Mouse (Mus musculus): Measurements from ENCODE around the gene Adarb1. TPM values are rescaled to one million over a fixed set of nuclear protein-coding genes. Genes with fewer than 3 reads are reported as not detected.

Adarb1 gene
- polyA plus RNA-seq, 1 experiment from 2014 or later: 6.2 TPM

DNA sequence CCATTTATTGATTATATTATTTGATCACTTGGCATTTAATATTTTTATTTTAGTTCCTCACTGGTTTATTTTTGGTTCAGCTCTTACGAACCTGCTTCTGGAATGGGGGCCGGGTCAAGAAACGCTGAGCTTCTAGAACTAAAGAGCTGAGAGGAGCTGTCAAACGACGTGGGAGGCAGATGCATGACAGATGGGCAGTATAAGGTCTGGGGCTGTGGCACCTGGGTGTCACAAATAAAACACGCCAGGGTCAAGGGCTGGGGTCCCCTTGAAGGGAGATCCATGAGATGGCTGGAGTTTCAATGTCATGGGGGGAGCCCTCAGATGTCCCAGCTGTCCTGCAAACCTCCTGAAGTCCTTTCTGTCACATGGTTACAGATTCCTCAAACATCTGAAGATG is 36.7 kb upstream of the Adarb1 start:
- 89% methylated on average over 6 of the region's 6 CpGs for WGBS
- no peaks in the 10 kb centered on the region for H3K9me3 ChIP-seq (ENCODE audit: control insufficient read depth, low read length)
- no peaks in the 10 kb centered on the region for H3K27me3 ChIP-seq (ENCODE audit: control insufficient read depth, insufficient read depth, low read length)
- H3K27ac ChIP-seq (ENCODE audit: low read depth, low read length): no peak overlapping the region
- ATAC-seq (replicated peaks; ENCODE audit: low FRiP score) (no peak), DNase-seq (ENCODE audit: low spot score) (no peak)
- H3K4me1 ChIP-seq (replicated peaks; ENCODE audit: control insufficient read depth, insufficient read depth, low read length): no peaks in the 10 kb centered on the region
- no peak overlapping the region for H3K9ac ChIP-seq (ENCODE audit: low read length)
- no peaks in the 10 kb centered on the region for H3K36me3 ChIP-seq (ENCODE audit: control insufficient read depth, insufficient read depth, low read length)
- no peak overlapping the region for H3K4me2 ChIP-seq (ENCODE audit: low read depth, low read length, severe bottlenecking)
- no peak overlapping the region for H3K4me3 ChIP-seq (ENCODE audit: low read depth, low read length)

DNA sequence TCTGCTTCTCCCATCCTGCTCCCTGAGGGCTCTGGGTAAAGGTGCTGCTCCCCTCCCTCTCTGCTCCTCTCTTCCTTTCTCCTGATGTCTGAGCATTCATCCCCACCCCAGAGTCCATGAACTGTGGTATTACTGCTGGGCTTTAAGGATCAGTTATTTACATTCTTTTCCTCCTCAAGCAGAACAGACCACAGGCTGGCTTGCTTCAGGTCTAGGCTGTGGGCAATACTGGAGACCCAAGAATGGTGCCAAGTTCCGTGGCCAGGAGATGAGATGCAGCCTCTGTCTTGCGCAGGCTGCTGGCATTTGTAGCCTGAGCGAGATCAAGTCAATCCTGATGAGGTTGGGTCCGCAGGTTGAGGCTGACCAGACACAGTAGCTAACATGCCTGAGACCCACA is 33.8 kb upstream of the Adarb1 start:
- no peak overlapping the region for H3K4me2 ChIP-seq (ENCODE audit: low read depth, low read length, severe bottlenecking)
- no peak overlapping the region for H3K9ac ChIP-seq (ENCODE audit: low read length)
- 93% methylated on average over 4 of the region's 4 CpGs for WGBS
- H3K27ac ChIP-seq (ENCODE audit: low read depth, low read length): no peak overlapping the region
- no peaks in the 10 kb centered on the region for H3K36me3 ChIP-seq (ENCODE audit: control insufficient read depth, insufficient read depth, low read length)
- H3K4me1 ChIP-seq (replicated peaks; ENCODE audit: control insufficient read depth, insufficient read depth, low read length): no peaks in the 10 kb centered on the region
- H3K9me3 ChIP-seq (ENCODE audit: control insufficient read depth, low read length): no peaks in the 10 kb centered on the region
- H3K4me3 ChIP-seq (ENCODE audit: low read depth, low read length): no peak overlapping the region
- DNase-seq (ENCODE audit: low spot score) (no peak), ATAC-seq (replicated peaks; ENCODE audit: low FRiP score) (no peak)
- H3K27me3 ChIP-seq (ENCODE audit: control insufficient read depth, insufficient read depth, low read length): no peaks in the 10 kb centered on the region

DNA sequence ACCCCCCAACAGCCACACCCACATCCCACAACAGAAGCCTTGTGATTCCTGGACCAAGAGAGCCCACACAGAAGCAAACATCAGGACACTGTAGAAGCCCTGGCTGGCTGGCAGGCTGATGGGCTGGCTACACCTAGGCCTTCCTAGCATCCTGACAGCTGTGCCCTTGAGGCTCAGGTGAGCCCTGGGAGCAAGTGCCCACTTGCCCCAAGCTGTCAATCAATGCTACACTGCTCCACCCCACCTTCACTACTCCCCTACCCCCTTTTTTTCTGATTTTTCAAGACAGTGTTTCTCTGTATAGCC is 32.0 kb upstream of the Adarb1 start:
- no peaks in the 10 kb centered on the region for H3K36me3 ChIP-seq (ENCODE audit: control insufficient read depth, insufficient read depth, low read length)
- no peak overlapping the region for H3K9ac ChIP-seq (ENCODE audit: low read length)
- no peak overlapping the region for H3K27ac ChIP-seq (ENCODE audit: low read depth, low read length)
- no peak overlapping the region for H3K4me2 ChIP-seq (ENCODE audit: low read depth, low read length, severe bottlenecking)
- DNase-seq (ENCODE audit: low spot score) (no peak), ATAC-seq (replicated peaks; ENCODE audit: low FRiP score) (no peak)
- no peaks in the 10 kb centered on the region; the same call in 1 of the 2 replicates for H3K9me3 ChIP-seq (ENCODE audit: control insufficient read depth, low read length)
- H3K27me3 ChIP-seq (ENCODE audit: control insufficient read depth, insufficient read depth, low read length): no peaks in the 10 kb centered on the region
- H3K4me3 ChIP-seq (ENCODE audit: low read depth, low read length): no peak overlapping the region
- no peaks in the 10 kb centered on the region for H3K4me1 ChIP-seq (replicated peaks; ENCODE audit: control insufficient read depth, insufficient read depth, low read length)

DNA sequence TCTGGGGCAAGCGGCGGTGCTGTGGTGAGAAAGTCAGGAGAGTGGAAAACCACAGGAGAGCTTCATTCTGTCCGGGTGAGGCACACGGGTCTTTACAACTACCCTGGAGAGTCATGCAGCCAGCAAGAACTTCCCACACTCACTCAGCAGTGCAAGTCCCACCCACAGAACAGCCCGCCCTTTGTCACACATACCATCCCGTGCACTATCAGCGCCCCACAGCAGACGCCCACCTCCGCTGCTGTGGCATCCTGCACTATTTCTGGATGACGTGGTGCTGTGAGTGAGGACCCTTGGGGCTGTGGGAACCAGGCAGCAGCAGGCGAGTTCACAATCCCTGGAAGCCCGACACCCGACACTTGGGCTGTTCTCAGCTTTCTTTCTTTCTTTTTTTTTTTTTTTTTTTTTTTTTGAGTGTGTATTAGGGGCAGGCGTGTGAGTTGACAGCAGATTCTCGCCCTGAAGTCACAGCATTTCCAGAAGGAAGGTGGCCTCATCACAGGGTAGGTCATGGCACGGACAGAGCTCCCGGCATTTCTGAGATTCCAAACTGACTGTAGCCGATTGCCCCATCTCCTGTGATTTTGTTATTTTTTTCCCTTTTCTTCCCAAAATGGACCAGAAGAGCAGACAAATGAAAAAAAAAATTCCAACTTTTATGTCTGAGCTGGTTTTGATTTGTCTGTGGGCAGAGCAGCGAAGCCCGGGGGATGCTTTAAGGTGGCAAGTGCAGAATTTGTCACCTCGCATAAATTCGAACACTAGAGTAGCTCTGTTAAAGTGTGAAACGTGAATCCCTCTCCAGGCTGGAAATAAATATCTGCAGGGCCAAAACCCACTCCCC is 31.5 kb upstream of the Adarb1 start:
- no peak for ATAC-seq (replicated peaks; ENCODE audit: low FRiP score)
- 49% methylated on average over 23 of the region's 23 CpGs for WGBS
- Histone ChIP-seq H3K4me2 (ENCODE audit: low read depth, low read length, severe bottlenecking) (no peak overlapping the region), H3K36me3 (ENCODE audit: control insufficient read depth, insufficient read depth, low read length) (no peaks in the 10 kb centered on the region), H3K9me3 (ENCODE audit: control insufficient read depth, low read length) (no peaks in the 10 kb centered on the region; the same call in 1 of the 2 replicates), H3K27ac (ENCODE audit: low read depth, low read length) (no peak overlapping the region), H3K4me3 (ENCODE audit: low read depth, low read length) (no peak overlapping the region), H3K4me1 (replicated peaks; ENCODE audit: control insufficient read depth, insufficient read depth, low read length) (no peaks in the 10 kb centered on the region), H3K9ac (ENCODE audit: low read length) (no peak overlapping the region), H3K27me3 (ENCODE audit: control insufficient read depth, insufficient read depth, low read length) (no peaks in the 10 kb centered on the region)
- no peak for DNase-seq (ENCODE audit: low spot score)

DNA sequence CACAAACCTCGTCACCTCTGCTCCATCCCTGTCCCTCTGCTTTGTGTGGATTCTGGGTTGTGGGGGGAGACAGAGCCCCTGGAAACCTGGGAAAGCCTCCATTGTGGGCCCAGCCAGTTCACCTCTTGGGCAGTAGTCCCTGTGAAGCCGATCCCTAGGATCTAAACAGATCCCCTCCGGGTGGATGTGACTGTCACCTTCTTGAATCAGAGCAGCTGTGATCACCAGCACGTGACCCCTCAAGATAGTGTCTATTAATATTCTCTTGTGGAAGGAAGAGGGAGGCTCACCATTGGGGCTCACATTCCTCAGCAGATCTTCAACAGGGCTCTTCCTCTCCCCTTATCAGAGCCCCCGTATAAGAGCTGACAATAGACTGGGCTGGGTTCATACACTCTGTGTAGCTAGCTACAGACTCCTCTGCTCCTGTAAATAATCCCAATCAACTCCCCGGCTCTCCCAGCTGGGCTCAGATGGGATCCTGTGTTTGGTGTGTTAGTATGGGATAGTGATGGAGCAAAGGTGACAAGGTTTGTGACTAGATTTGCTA is 30.7 kb upstream of the Adarb1 start:
- no peaks in the 10 kb centered on the region for H3K27me3 ChIP-seq (ENCODE audit: control insufficient read depth, insufficient read depth, low read length)
- DNase-seq (ENCODE audit: low spot score): no peak
- H3K4me3 ChIP-seq (ENCODE audit: low read depth, low read length): no peak overlapping the region
- H3K27ac ChIP-seq (ENCODE audit: low read depth, low read length): no peak overlapping the region
- H3K4me1 ChIP-seq (replicated peaks; ENCODE audit: control insufficient read depth, insufficient read depth, low read length): no peaks in the 10 kb centered on the region
- no peak overlapping the region for H3K9ac ChIP-seq (ENCODE audit: low read length)
- 75% methylated on average over 6 of the region's 6 CpGs for WGBS
- no peaks in the 10 kb centered on the region for H3K36me3 ChIP-seq (ENCODE audit: control insufficient read depth, insufficient read depth, low read length)
- ATAC-seq (replicated peaks; ENCODE audit: low FRiP score): no peak
- no peaks in the 10 kb centered on the region; the same call in 1 of the 2 replicates for H3K9me3 ChIP-seq (ENCODE audit: control insufficient read depth, low read length)
- H3K4me2 ChIP-seq (ENCODE audit: low read depth, low read length, severe bottlenecking): no peak overlapping the region

DNA sequence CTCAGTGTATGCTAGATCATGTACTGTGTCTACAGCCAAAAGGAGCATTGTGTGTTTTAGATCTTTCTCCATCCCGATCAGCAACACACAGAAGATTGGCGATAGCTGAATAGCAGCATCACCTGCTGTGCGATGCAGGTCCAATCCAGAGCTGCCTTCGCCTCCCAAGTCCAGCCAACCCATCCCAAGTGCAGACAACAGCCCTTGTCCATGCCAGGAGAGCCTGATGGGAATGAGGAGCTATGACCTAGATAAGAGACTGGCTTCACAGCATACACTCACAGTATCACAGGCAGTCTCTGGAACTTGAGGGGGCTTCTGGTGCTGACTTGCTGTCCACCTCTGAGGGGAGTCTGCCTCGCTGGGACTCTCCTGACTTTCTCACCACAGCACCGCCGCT is 30.1 kb upstream of the Adarb1 start:
- ATAC-seq (replicated peaks; ENCODE audit: low FRiP score) (no peak), DNase-seq (ENCODE audit: low spot score) (no peak)
- H3K9ac ChIP-seq (ENCODE audit: low read length): no peak overlapping the region
- H3K4me2 ChIP-seq (ENCODE audit: low read depth, low read length, severe bottlenecking): no peak overlapping the region
- H3K4me1 ChIP-seq (replicated peaks; ENCODE audit: control insufficient read depth, insufficient read depth, low read length): no peaks in the 10 kb centered on the region
- H3K27me3 ChIP-seq (ENCODE audit: control insufficient read depth, insufficient read depth, low read length): no peaks in the 10 kb centered on the region
- no peaks in the 10 kb centered on the region for H3K36me3 ChIP-seq (ENCODE audit: control insufficient read depth, insufficient read depth, low read length)
- H3K27ac ChIP-seq (ENCODE audit: low read depth, low read length): no peak overlapping the region
- no peak overlapping the region for H3K4me3 ChIP-seq (ENCODE audit: low read depth, low read length)
- H3K9me3 ChIP-seq (ENCODE audit: control insufficient read depth, low read length): no peaks in the 10 kb centered on the region; the same call in 1 of the 2 replicates
- 79% methylated on average over 7 of the region's 7 CpGs for WGBS

DNA sequence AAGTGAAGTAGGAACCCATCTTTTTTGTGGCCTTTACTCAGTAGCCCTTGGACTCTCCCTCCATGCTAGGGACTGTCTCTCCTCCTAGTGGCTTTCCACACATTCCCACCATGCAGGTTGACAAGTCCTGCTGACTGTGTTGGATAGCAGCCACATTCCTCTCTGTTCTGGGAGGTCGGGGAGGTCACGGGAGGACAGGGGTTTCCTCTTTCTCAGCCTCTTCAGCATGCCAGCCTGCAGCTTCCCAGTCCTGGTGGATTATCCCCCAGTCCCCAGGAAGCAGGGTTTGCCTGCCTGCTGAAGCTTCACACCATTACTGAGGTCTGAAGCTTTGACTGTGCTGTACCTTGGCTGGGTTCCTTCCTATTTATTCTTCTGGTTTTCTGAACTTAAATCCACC is 29.7 kb upstream of the Adarb1 start:
- DNase-seq (ENCODE audit: low spot score) (no peak), ATAC-seq (replicated peaks; ENCODE audit: low FRiP score) (no peak)
- Histone ChIP-seq H3K4me1 (replicated peaks; ENCODE audit: control insufficient read depth, insufficient read depth, low read length) (no peaks in the 10 kb centered on the region), H3K27me3 (ENCODE audit: control insufficient read depth, insufficient read depth, low read length) (no peaks in the 10 kb centered on the region), H3K4me2 (ENCODE audit: low read depth, low read length, severe bottlenecking) (no peak overlapping the region), H3K9ac (ENCODE audit: low read length) (no peak overlapping the region), H3K27ac (ENCODE audit: low read depth, low read length) (no peak overlapping the region), H3K36me3 (ENCODE audit: control insufficient read depth, insufficient read depth, low read length) (no peaks in the 10 kb centered on the region), H3K9me3 (ENCODE audit: control insufficient read depth, low read length) (no peaks in the 10 kb centered on the region; the same call in 1 of the 2 replicates), H3K4me3 (ENCODE audit: low read depth, low read length) (no peak overlapping the region)
- WGBS: 23% methylated on average over 2 of the region's 2 CpGs

DNA sequence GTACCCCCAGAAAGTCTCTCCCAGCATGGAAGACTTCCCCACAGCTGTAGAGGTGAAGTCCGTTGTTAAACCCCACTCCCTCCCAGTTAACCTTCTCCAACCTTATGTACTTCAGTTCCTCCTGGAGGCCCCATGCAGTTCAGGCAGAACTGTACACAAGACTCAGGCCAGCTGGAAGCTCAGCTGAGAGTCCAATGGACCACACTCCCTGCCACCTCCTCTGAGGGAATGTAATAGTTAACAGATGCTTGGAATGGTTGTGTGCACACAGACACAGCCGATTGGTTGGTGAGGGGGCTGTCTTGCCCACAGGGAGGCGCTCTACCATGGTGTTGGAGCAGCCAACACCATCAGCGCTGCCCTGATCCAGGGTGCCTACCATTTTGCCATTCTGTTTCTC is 24.2 kb upstream of the Adarb1 start:
- Histone ChIP-seq H3K4me2 (ENCODE audit: low read depth, low read length, severe bottlenecking) (no peak overlapping the region), H3K4me1 (replicated peaks; ENCODE audit: control insufficient read depth, insufficient read depth, low read length) (no peaks in the 10 kb centered on the region), H3K27me3 (ENCODE audit: control insufficient read depth, insufficient read depth, low read length) (no peaks in the 10 kb centered on the region), H3K9me3 (ENCODE audit: control insufficient read depth, low read length) (no peaks in the 10 kb centered on the region; the same call in 1 of the 2 replicates), H3K4me3 (ENCODE audit: low read depth, low read length) (no peak overlapping the region), H3K9ac (ENCODE audit: low read length) (no peak overlapping the region), H3K27ac (ENCODE audit: low read depth, low read length) (no peak overlapping the region), H3K36me3 (ENCODE audit: control insufficient read depth, insufficient read depth, low read length) (no peaks in the 10 kb centered on the region)
- DNase-seq (ENCODE audit: low spot score) (no peak), ATAC-seq (replicated peaks; ENCODE audit: low FRiP score) (no peak)
- WGBS: 79% methylated on average over 4 of the region's 4 CpGs

DNA sequence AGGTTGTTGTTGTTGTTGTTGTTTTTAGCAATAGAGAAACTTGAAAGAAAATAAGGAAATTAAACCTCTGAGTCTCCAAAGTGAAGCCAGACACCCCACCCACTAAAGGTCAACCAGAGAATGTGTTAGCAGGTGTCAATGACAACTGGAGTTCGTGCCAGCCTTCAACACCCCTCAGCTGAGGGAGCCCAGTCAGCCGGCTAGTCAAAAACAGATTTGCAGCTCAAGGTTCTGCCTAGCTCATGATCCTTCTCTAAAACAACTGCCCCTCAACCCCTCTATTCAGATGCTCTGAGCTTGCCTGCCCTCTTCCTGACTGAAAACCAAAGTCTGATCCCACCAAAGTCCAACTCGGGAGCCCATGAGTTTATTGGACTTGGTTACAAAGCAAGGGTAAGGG is 23.7 kb upstream of the Adarb1 start:
- Histone ChIP-seq H3K4me1 (replicated peaks; ENCODE audit: control insufficient read depth, insufficient read depth, low read length) (no peaks in the 10 kb centered on the region), H3K36me3 (ENCODE audit: control insufficient read depth, insufficient read depth, low read length) (no peaks in the 10 kb centered on the region), H3K27me3 (ENCODE audit: control insufficient read depth, insufficient read depth, low read length) (no peaks in the 10 kb centered on the region), H3K9me3 (ENCODE audit: control insufficient read depth, low read length) (no peaks in the 10 kb centered on the region; the same call in 1 of the 2 replicates), H3K27ac (ENCODE audit: low read depth, low read length) (no peak overlapping the region), H3K9ac (ENCODE audit: low read length) (no peak overlapping the region), H3K4me2 (ENCODE audit: low read depth, low read length, severe bottlenecking) (no peak overlapping the region), H3K4me3 (ENCODE audit: low read depth, low read length) (no peak overlapping the region)
- ATAC-seq (replicated peaks; ENCODE audit: low FRiP score) (no peak), DNase-seq (ENCODE audit: low spot score) (no peak)
- WGBS: 86% methylated on average over 3 of the region's 3 CpGs
